ENCODE assay signal across 11 mouse cellular contexts in the genomic region with DNA sequence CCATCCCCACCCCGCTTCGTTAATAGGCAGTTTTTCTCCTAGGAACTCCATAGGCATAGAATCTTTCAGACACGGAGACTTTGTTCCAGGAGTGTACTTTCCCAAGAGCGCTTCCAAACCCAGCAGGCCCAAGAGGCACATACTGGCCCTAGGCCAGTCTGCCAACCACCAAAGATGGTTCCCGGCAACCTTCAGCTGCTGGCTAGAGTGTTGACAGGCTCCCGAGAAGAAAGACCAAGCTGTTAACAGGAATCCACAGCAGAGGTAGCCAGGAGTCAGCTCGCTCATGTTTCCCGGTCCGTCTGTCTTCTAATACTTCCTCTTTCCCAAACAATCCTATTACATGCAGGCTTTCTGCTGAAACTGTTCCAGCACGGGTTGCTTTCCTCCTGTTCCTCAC.
A peak's percentile ranks its signal among the peaks of the same experiment; 100 is the strongest.
DNase-seq lines count a peak whose midpoint lies in the region; ATAC-seq lines count a peak whose summit lies in the region.
"Had no signal": no experiment of that assay in that cellular context is flagged by ENCODE, and none has a peak within 500 bp of the region (broad histone marks: within the 10 kb centered on the region; RNA-seq: fewer than 3 reads in every experiment).

No protein-coding gene starts in this region.

- H3K27ac ChIP-seq in heart, embryonic 15.5 days = peak overlapping the region; percentile 77

- H3K36me3 ChIP-seq in heart, embryonic 15.5 days = no peaks in the 10 kb centered on the region

- 32% methylated on average over 10 of the region's 10 CpGs for WGBS in heart, embryonic 15.5 days

- peaks cover 14% of the 10 kb centered on the region for H3K4me1 ChIP-seq in heart, embryonic 15.5 days (replicated peaks)

- DNase-seq in gastrocnemius, postnatal 14 days = peak; percentile 5
- DNase-seq in gastrocnemius, postnatal 25 days = no peak
- peak; percentile 41 for DNase-seq in brain, adult 2 months (ENCODE audit: low read depth, low spot score)
- peak; percentile 78 to 81 for DNase-seq in cerebellum, postnatal 10 days
- no peak for DNase-seq in embryo, embryonic 11 days
- DNase-seq in lung, postnatal 25 days (ENCODE audit: low spot score) = no peak
- DNase-seq: liver, postnatal 0 days; retina, postnatal 1 day had no signal

- H3K9ac ChIP-seq in heart, embryonic 15.5 days = no peak overlapping the region
- H3K9ac ChIP-seq: liver, postnatal 0 days had no signal

- ATAC-seq in heart, embryonic 15.5 days (replicated peaks; ENCODE audit: insufficient number of reproducible peaks, insufficient read depth, low FRiP score, low read depth) = peak; percentile 79; the same call in 1 of the 2 replicates
- ATAC-seq in CD4-positive, CD25-positive, alpha-beta regulatory T cell, adult 4 months = no peak
- ATAC-seq: liver, postnatal 0 days; midbrain, embryonic 16.5 days had no signal

- intact Hi-C loops in gastrocnemius, postnatal 14 days (cut with DNase I; ENCODE audit: low total_unique reads) = no loop called here

- no peaks in the 10 kb centered on the region for H3K27me3 ChIP-seq in heart, embryonic 15.5 days

- H3K4me3 ChIP-seq in heart, embryonic 15.5 days = 0 out of 2 replicates have a peak overlapping the region, but pooled peaks have one; percentile 12

- no peaks in the 10 kb centered on the region for H3K9me3 ChIP-seq in heart, embryonic 15.5 days (replicated peaks)

- peak overlapping the region; percentile 45 for H3K4me2 ChIP-seq in heart, embryonic 15.5 days

Comparison
In these comparisons a context has a peak if more than half of its experiments do, and no peak if none do; other contexts are left out.
1. DNase-seq: peak in gastrocnemius, postnatal 14 days (single experiment), brain, adult 2 months (single experiment) and cerebellum, postnatal 10 days (2 of 2); none in gastrocnemius, postnatal 25 days (single experiment), embryo, embryonic 11 days (single experiment) and lung, postnatal 25 days (single experiment).